Mouse (Mus musculus): ENCODE measurements around the gene Casp2. TPM values are rescaled to one million over a fixed set of nuclear protein-coding genes. Genes with fewer than 3 reads are reported as not detected.

Casp2 gene
- polyA plus RNA-seq, 1 experiment from 2014 or later: 24.6 TPM

DNA sequence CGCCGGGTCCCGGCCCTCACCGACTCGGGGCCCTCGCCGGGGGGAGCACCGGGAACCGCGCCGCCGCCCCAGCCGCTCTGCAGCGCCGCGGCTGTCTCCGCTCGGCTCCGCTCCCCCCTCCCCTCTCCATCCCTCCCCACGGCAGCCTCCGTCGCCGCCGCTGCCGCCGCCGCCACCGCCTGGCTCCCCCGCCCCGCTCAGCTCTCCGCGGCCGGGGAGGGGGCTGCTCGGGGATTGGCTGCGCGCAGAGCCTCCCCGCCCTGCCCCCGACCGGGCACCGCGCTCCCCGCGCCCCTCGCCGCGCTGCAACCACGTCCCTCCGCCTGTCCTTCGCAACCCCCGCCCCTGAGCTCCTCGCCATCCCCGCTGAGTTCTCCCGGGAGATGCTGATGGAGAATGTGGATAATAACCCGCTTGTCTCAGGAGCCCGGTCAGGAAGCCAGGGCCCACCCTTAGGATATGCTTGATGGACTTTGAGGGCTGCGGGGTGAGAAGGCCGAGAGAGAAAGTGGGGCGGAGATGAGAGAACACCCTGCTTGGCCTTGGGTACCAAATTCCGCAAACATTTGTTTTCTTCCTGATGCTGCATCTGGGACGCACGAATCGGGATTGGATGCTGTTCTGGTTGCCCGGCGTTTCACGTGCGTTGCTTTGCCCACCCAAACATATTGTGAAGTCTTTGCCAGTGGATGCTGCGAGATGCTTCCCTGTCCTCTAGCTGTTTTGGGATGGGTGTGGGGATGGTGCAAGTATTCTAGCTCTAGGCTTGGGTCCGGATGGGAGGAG is 59.9 kb downstream of the Casp2 start, which contains the start of gene Fam131b:
TSS of gene Fam131b (minus strand) at position 162 of the 786 bp plus-strand sequence.
- peaks cover 56% of the 10 kb centered on the region for H3K27me3 ChIP-seq
- peaks cover 17% of the 10 kb centered on the region for H3K4me1 ChIP-seq (replicated peaks)
- under 1% methylated on average over 54 of the region's 68 CpGs for WGBS (ENCODE audit: insufficient replicate concordance)
- H3K27ac ChIP-seq (replicated peaks): no peak within 1 kb of the TSS
- peak within 1 kb of the TSS; percentile 62 for H3K4me2 ChIP-seq
- H3K9ac ChIP-seq: no peak within 1 kb of the TSS
- H3K36me3 ChIP-seq (replicated peaks): no peaks in the 10 kb centered on the region
- no peak for ATAC-seq (ENCODE audit: insufficient read depth)
- H3K4me3 ChIP-seq (replicated peaks): peak within 1 kb of the TSS; percentile 40
- no peaks in the 10 kb centered on the region for H3K9me3 ChIP-seq (replicated peaks)

- peaks cover 17% of the 10 kb centered on the region for H3K4me1 ChIP-seq (replicated peaks)
- peak overlapping the region; percentile 62 for H3K4me2 ChIP-seq
- no peak for ATAC-seq (ENCODE audit: insufficient read depth)
- H3K36me3 ChIP-seq (replicated peaks): no peaks in the 10 kb centered on the region
- peaks cover 56% of the 10 kb centered on the region for H3K27me3 ChIP-seq
- WGBS (ENCODE audit: insufficient replicate concordance): 7% methylated on average over 7 of the region's 7 CpGs
- H3K9me3 ChIP-seq (replicated peaks): no peaks in the 10 kb centered on the region
- peak overlapping the region; percentile 40; the same call in 1 of the 2 replicates for H3K4me3 ChIP-seq (replicated peaks)
- no peak overlapping the region for H3K9ac ChIP-seq
- H3K27ac ChIP-seq (replicated peaks): no peak overlapping the region
Measured at GRCm38 (mm10) chr6:42325268-42325609, 60.5 kb downstream of the Casp2 start.

DNA sequence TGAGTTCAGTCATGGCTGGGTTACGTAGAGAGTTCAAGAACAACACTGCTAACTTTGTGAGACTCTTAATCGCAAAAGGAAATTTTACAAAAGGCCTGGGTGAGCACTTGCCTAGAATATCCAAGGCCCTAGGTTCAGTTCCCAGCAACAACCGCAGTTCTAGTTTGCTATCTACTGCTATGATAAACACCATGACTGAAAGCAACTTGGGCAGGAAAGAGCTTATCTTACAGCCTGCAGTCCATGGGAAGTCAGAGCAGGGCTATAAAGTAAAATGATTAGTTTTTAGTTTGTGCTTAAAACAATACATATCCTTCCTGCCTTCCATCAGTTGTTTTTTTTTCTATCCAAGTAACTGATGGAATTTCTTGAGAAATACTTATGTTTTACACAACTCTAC is 61.7 kb downstream of the Casp2 start:
- no peak overlapping the region for H3K27ac ChIP-seq (replicated peaks)
- H3K9me3 ChIP-seq (replicated peaks): no peaks in the 10 kb centered on the region
- H3K4me2 ChIP-seq: no peak overlapping the region
- 42% methylated on average over 3 of the region's 3 CpGs for WGBS (ENCODE audit: insufficient replicate concordance)
- peaks cover 17% of the 10 kb centered on the region for H3K4me1 ChIP-seq (replicated peaks)
- ATAC-seq (ENCODE audit: insufficient read depth): no peak
- H3K27me3 ChIP-seq: peaks cover 46% of the 10 kb centered on the region
- H3K4me3 ChIP-seq (replicated peaks): no peak overlapping the region
- no peak overlapping the region for H3K9ac ChIP-seq
- H3K36me3 ChIP-seq (replicated peaks): no peaks in the 10 kb centered on the region

GRCm38 (mm10) chr6:42328757-42329156 is 64.0 kb downstream of the Casp2 start:
- Histone ChIP-seq H3K36me3 (replicated peaks) (no peaks in the 10 kb centered on the region), H3K27ac (replicated peaks) (no peak overlapping the region), H3K4me1 (replicated peaks) (peaks cover 17% of the 10 kb centered on the region), H3K27me3 (peaks cover 23% of the 10 kb centered on the region), H3K9ac (no peak overlapping the region), H3K4me2 (no peak overlapping the region), H3K4me3 (replicated peaks) (no peak overlapping the region), H3K9me3 (replicated peaks) (no peaks in the 10 kb centered on the region)
- ATAC-seq (ENCODE audit: insufficient read depth): no peak
- WGBS (ENCODE audit: insufficient replicate concordance): 23% methylated on average over 3 of the region's 3 CpGs

DNA sequence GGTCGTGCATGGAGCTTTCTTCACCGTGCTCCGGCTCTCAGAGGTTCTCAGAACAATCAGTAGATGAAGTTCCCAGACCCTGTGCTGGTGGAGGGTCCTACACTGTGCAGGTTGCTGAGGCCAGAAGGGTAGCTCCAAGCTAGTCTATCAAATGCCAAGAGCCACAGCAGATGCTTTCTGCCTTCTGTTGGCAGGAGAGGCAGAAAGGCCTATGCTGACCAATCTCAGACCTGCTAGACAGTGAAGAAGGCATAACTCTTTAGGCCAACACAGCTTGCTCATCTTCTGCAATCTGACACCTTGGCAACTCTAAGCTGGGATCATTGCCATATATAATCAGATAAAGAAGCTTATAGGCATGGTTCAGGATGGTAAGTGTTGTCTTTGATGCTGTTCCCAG is 65.4 kb downstream of the Casp2 start:
- Histone ChIP-seq H3K4me3 (replicated peaks) (no peak overlapping the region), H3K27ac (replicated peaks) (no peak overlapping the region), H3K9me3 (replicated peaks) (no peaks in the 10 kb centered on the region), H3K4me1 (replicated peaks) (peaks cover 6% of the 10 kb centered on the region; the same call in 1 of the 2 replicates), H3K4me2 (no peak overlapping the region), H3K27me3 (peaks cover 9% of the 10 kb centered on the region), H3K36me3 (replicated peaks) (no peaks in the 10 kb centered on the region), H3K9ac (no peak overlapping the region)
- WGBS (ENCODE audit: insufficient replicate concordance): 65% methylated on average over 3 of the region's 3 CpGs
- ATAC-seq (ENCODE audit: insufficient read depth): no peak

GRCm38 (mm10) chr6:42330946-42331345 is 66.2 kb downstream of the Casp2 start:
- no peak overlapping the region for H3K4me3 ChIP-seq (replicated peaks)
- 70% methylated on average over 3 of the region's 3 CpGs for WGBS (ENCODE audit: insufficient replicate concordance)
- H3K36me3 ChIP-seq (replicated peaks): no peaks in the 10 kb centered on the region
- H3K9me3 ChIP-seq (replicated peaks): no peaks in the 10 kb centered on the region
- peaks cover 1% of the 10 kb centered on the region for H3K27me3 ChIP-seq
- H3K4me2 ChIP-seq: no peak overlapping the region
- no peak for ATAC-seq (ENCODE audit: insufficient read depth)
- no peak overlapping the region for H3K9ac ChIP-seq
- peaks cover 6% of the 10 kb centered on the region; the same call in 1 of the 2 replicates for H3K4me1 ChIP-seq (replicated peaks)
- no peak overlapping the region for H3K27ac ChIP-seq (replicated peaks)

Other genes with a start within 250 kb of the Casp2 start
- gene Sva, start 226.6 kb upstream of the Casp2 start, polyA plus RNA-seq (2015; fragmentation: Nextera tagmentation; extraction: Ambion mirVana): not detected in 2 replicates
- not detected in 2 replicates for gene Tas2r139, start 124.0 kb upstream of the Casp2 start, polyA plus RNA-seq (2015; fragmentation: Nextera tagmentation; extraction: Ambion mirVana)
- not detected in 2 replicates for gene Tas2r144, start 49.7 kb upstream of the Casp2 start, polyA plus RNA-seq (2015; fragmentation: Nextera tagmentation; extraction: Ambion mirVana)
- 6.9 and 8.1 TPM in 2 replicates for gene Gstk1, start 19.1 kb upstream of the Casp2 start, polyA plus RNA-seq (2015; fragmentation: Nextera tagmentation; extraction: Ambion mirVana)
- gene Tmem139, start 3.0 kb upstream of the Casp2 start, polyA plus RNA-seq (2015; fragmentation: Nextera tagmentation; extraction: Ambion mirVana): 0.07 TPM in 1 of 2 replicates, not detected in the other
- 0.05 and 0.07 TPM in 2 replicates for gene Clcn1, start 21.7 kb downstream of the Casp2 start, polyA plus RNA-seq (2015; fragmentation: Nextera tagmentation; extraction: Ambion mirVana)
- gene Fam131b, start 59.7 kb downstream of the Casp2 start, polyA plus RNA-seq (2015; fragmentation: Nextera tagmentation; extraction: Ambion mirVana): not detected in 2 replicates
- 39.7 and 41.9 TPM in 2 replicates for gene Zyx, start 84.6 kb downstream of the Casp2 start, polyA plus RNA-seq (2015; fragmentation: Nextera tagmentation; extraction: Ambion mirVana)
- 6.2 and 6.7 TPM in 2 replicates for gene Epha1, start 108.3 kb downstream of the Casp2 start, polyA plus RNA-seq (2015; fragmentation: Nextera tagmentation; extraction: Ambion mirVana)
- not detected in 2 replicates for gene Tas2r143, start 135.3 kb downstream of the Casp2 start, polyA plus RNA-seq (2015; fragmentation: Nextera tagmentation; extraction: Ambion mirVana)
- not detected in 2 replicates for gene Tas2r135, start 140.4 kb downstream of the Casp2 start, polyA plus RNA-seq (2015; fragmentation: Nextera tagmentation; extraction: Ambion mirVana)
- gene Tas2r126, start 169.6 kb downstream of the Casp2 start, polyA plus RNA-seq (2015; fragmentation: Nextera tagmentation; extraction: Ambion mirVana): not detected in 2 replicates
- gene Olfr458, start 200.2 kb downstream of the Casp2 start, polyA plus RNA-seq (2015; fragmentation: Nextera tagmentation; extraction: Ambion mirVana): not detected in 2 replicates
- not detected in 2 replicates for gene Olfr457, start 211.3 kb downstream of the Casp2 start, polyA plus RNA-seq (2015; fragmentation: Nextera tagmentation; extraction: Ambion mirVana)
- gene Olfr456, start 222.2 kb downstream of the Casp2 start, polyA plus RNA-seq (2015; fragmentation: Nextera tagmentation; extraction: Ambion mirVana): not detected in 2 replicates

Data from liver, embryonic 15.5 days (tissue).